Mouse (Mus musculus): Measurements from ENCODE around the gene Sema3f. TPM values are rescaled to one million over a fixed set of nuclear protein-coding genes. Genes with fewer than 3 reads are reported as not detected.

The Sema3f gene
- polyA plus RNA-seq, 1 experiment from 2014 or later = 13.2 TPM

DNA sequence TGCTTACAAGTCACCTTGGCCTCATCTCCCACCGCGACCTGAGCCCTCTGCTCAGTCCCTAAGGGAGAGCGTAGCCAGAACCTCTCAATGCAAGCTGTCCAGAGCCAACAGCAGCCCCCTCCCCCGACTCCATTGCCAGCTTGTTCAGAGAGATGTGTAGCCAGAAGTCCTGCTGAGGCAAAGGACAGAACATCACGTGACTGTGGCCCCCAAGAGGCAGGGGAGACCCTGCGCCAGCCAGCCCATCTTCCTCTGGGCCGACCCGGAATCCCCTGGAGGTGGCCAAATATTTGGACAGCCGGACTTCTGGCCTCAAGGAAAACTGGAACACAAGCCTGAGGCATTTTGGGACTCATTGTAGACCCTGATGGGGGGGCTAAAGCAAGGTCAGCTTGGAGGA, 46.8 kb downstream of the Sema3f start:
- Histone ChIP-seq H3K27ac (0 out of 2 replicates have a peak overlapping the region, but pooled peaks have one; percentile 13), H3K27me3 (ENCODE audit: insufficient read depth, poor library complexity, severe bottlenecking) (peaks cover 67% of the 10 kb centered on the region), H3K9me3 (no peaks in the 10 kb centered on the region), H3K4me3 (no peak overlapping the region), H3K36me3 (no peaks in the 10 kb centered on the region), H3K4me1 (peaks cover 48% of the 10 kb centered on the region)
- no peak for DNase-seq (ENCODE audit: low spot score)
- 57% methylated on average over 9 of the region's 9 CpGs for WGBS

DNA sequence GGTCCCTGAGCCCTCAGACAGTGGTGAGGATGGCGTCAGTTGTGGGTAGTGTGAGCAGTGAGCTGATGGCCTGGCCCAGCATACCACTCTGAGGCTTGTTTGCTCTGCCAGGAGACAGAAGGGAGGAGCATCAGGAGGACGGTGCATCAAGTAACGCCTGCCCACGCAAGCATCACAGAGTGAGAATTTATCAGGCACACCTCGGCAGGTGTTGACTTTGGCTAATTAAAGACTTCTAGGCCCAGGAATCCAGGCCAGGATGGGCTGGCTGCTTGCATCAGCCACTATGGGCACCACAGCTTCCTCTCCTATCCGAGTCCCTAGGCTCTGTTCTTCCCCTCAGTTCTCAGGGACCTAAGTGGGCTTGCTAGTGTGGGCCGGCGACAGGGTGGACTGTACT, 47.9 kb downstream of the Sema3f start:
- Histone ChIP-seq H3K27ac (no peak overlapping the region), H3K27me3 (ENCODE audit: insufficient read depth, poor library complexity, severe bottlenecking) (peaks cover 64% of the 10 kb centered on the region), H3K4me1 (peaks cover 40% of the 10 kb centered on the region), H3K9me3 (no peaks in the 10 kb centered on the region), H3K4me3 (no peak overlapping the region), H3K36me3 (no peaks in the 10 kb centered on the region)
- DNase-seq (ENCODE audit: low spot score) = no peak
- 66% methylated on average over 8 of the region's 8 CpGs for WGBS

DNA sequence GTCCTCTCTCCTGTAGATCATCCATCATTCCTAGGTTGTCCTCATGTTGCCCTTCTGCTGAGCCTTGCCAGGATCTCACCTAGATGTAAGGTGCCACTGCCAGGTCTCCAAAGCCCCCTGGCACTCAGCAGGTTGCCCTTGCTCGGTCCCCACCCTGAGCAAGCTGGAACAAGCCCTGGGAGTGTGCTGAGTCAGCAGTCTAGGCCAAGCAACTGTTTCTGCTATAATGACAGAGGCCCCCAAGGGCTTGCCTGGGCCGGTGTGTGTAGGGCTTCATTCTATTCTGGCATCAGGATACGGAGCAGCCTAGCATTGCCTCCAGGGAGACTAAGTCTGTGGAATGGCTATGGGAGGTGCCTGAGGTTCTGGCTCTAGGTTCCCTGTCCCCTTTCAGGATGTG, 49.5 kb downstream of the Sema3f start:
- Histone ChIP-seq H3K4me3 (no peak overlapping the region), H3K9me3 (no peaks in the 10 kb centered on the region), H3K4me1 (peaks cover 32% of the 10 kb centered on the region), H3K27me3 (ENCODE audit: insufficient read depth, poor library complexity, severe bottlenecking) (peaks cover 54% of the 10 kb centered on the region), H3K36me3 (no peaks in the 10 kb centered on the region), H3K27ac (no peak overlapping the region)
- DNase-seq (ENCODE audit: low spot score) = no peak
- 72% methylated on average over 3 of the region's 3 CpGs for WGBS

DNA sequence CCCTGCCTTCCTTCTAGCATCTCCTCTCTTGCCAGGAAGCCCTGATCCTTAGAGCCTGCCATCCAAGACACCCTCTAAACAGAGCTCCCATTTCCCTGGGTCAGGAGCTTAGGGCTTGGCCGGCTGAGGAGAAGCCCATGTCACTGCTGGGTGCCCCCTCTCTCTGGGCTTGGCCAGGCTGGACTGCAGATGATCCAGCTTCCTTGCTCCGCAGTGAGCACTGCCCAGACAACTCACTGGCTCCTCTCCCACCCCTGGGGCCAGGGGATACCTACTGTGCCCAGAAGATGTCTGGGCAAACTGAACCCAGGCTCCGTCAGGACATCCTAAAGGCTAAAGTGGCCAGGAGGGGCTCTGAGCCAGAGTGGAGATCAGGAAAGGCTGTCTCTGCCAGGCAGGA, 50.3 kb downstream of the Sema3f start:
- Histone ChIP-seq H3K9me3 (no peaks in the 10 kb centered on the region), H3K4me3 (no peak overlapping the region), H3K4me1 (peaks cover 29% of the 10 kb centered on the region), H3K27me3 (ENCODE audit: insufficient read depth, poor library complexity, severe bottlenecking) (peaks cover 46% of the 10 kb centered on the region), H3K27ac (peak overlapping the region; percentile 42; the same call in 1 of the 2 replicates), H3K36me3 (no peaks in the 10 kb centered on the region)
- 73% methylated on average over 3 of the region's 3 CpGs for WGBS
- no peak for DNase-seq (ENCODE audit: low spot score)

DNA sequence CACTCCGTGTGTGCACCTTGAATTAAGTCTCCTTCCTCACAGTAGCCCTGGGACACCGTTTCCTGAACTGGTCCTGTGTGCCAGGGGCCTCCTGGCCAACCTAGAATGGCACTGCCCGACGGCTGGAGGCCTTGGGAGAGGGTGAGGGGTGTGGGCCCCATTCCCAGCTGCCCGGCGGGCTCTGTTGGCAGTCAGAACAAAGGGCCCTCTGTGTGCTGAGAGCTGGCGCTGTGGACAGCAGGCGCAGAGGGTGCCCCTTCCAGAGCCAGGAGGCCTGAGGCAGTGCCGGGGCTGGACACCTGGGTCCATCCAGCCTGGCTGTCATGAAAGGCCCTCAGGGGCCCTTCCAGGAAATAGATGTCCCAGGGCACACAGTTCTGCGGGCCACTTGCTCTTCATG, 50.7 kb downstream of the Sema3f start:
- no peak for DNase-seq (ENCODE audit: low spot score)
- H3K9me3 ChIP-seq = no peaks in the 10 kb centered on the region
- H3K4me1 ChIP-seq = peaks cover 29% of the 10 kb centered on the region
- H3K4me3 ChIP-seq = no peak overlapping the region
- H3K27me3 ChIP-seq (ENCODE audit: insufficient read depth, poor library complexity, severe bottlenecking) = peaks cover 43% of the 10 kb centered on the region
- WGBS = 81% methylated on average over 10 of the region's 10 CpGs
- H3K36me3 ChIP-seq = no peaks in the 10 kb centered on the region
- H3K27ac ChIP-seq = peak overlapping the region; percentile 42; the same call in 1 of the 2 replicates

DNA sequence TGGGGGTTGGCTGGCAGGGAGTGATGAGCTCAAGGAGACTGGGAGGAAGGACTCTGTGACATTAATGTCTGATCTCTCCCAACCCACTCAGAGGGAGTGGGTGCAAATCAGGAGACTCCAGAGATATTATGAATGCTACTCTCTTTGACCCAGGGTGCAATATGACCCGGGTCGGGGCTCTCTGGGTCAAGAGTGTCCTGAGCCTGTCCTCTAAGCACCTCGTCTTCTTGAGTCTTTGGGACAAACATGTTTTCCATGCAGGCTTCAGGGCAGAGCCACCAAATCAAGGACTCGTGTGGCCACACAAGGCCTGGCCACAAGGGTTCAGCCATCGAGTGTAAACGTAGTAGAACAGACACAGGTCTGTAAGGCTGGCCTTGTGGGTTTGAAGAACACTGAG, 52.2 kb downstream of the Sema3f start:
- Histone ChIP-seq H3K4me1 (peaks cover 19% of the 10 kb centered on the region), H3K36me3 (no peaks in the 10 kb centered on the region), H3K27me3 (ENCODE audit: insufficient read depth, poor library complexity, severe bottlenecking) (peaks cover 35% of the 10 kb centered on the region), H3K9me3 (no peaks in the 10 kb centered on the region), H3K4me3 (no peak overlapping the region), H3K27ac (no peak overlapping the region)
- DNase-seq (ENCODE audit: low spot score) = no peak
- 77% methylated on average over 6 of the region's 6 CpGs for WGBS

DNA sequence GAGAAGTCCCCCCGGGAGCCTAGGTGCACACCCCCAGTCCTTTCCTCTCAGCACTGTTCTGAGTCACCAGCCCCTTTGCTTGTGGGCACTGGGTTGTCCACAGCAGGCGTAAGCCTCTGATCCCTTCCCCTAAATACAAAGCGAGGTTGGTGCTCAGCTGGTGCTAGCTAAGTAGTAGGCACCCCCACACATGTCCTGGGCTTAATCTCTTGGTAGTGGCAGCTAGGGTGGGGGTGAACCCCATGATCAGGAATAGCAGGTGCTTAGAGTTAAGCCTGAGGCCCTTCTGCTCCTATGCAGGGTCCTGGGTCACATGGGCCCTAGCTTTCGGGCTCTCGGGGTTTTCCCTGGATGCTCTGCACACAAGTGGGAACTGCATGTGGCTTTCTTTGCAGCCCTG, 53.1 kb downstream of the Sema3f start:
- WGBS = 80% methylated on average over 5 of the region's 5 CpGs
- no peak for DNase-seq (ENCODE audit: low spot score)
- no peak overlapping the region for H3K4me3 ChIP-seq
- peaks cover 27% of the 10 kb centered on the region for H3K27me3 ChIP-seq (ENCODE audit: insufficient read depth, poor library complexity, severe bottlenecking)
- no peaks in the 10 kb centered on the region for H3K36me3 ChIP-seq
- no peaks in the 10 kb centered on the region for H3K9me3 ChIP-seq
- H3K27ac ChIP-seq = no peak overlapping the region
- H3K4me1 ChIP-seq = peaks cover 10% of the 10 kb centered on the region

DNA sequence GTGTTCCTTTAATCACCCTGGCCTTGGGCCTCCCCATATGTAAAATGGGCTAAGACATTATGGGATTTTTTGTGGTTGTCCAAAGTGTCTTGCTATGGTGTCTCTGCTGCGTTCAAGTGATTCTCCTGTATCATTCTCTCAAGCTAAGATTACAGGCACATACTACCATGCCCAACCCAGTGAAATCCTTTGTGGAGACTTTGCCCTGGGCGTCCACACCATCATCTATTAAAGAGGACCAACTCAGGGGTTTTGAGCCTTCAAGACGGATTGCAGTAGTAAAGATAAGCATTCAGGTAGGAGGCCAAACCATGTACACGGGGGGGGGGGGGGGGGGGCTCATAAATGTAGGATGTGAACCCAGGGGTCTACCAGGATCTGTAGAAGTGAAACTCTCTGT, 55.7 kb downstream of the Sema3f start:
- Histone ChIP-seq H3K27ac (no peak overlapping the region), H3K36me3 (no peaks in the 10 kb centered on the region), H3K4me3 (no peak overlapping the region), H3K9me3 (no peaks in the 10 kb centered on the region), H3K4me1 (peaks cover 27% of the 10 kb centered on the region), H3K27me3 (ENCODE audit: insufficient read depth, poor library complexity, severe bottlenecking) (peaks cover 30% of the 10 kb centered on the region)
- 74% methylated on average over 4 of the region's 4 CpGs for WGBS
- no peak for DNase-seq (ENCODE audit: low spot score)

DNA sequence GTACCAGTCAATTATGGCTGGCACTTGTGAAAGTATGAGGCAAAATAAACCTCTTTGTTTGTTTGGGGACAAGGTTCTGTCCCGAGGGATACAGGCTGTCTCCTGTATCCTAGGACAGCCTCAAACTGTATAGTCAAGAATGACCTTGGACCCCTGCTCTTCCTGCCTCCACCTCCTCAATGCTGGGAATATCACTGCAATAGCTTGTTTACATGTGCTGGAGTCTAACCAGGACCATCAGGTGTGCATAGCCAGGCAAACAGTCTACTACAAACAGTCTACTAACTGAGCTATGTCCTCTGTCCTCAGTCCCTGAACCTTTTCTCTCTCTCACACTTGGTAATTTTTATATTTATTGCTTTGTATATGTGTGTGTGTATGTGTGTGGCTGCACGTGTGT, 56.8 kb downstream of the Sema3f start:
- Histone ChIP-seq H3K4me1 (peaks cover 27% of the 10 kb centered on the region), H3K27me3 (ENCODE audit: insufficient read depth, poor library complexity, severe bottlenecking) (peaks cover 19% of the 10 kb centered on the region; the same call in 1 of the 2 replicates), H3K4me3 (no peak overlapping the region), H3K9me3 (no peaks in the 10 kb centered on the region), H3K27ac (no peak overlapping the region), H3K36me3 (no peaks in the 10 kb centered on the region)
- 83% methylated on average over 2 of the region's 2 CpGs for WGBS
- no peak for DNase-seq (ENCODE audit: low spot score)

DNA sequence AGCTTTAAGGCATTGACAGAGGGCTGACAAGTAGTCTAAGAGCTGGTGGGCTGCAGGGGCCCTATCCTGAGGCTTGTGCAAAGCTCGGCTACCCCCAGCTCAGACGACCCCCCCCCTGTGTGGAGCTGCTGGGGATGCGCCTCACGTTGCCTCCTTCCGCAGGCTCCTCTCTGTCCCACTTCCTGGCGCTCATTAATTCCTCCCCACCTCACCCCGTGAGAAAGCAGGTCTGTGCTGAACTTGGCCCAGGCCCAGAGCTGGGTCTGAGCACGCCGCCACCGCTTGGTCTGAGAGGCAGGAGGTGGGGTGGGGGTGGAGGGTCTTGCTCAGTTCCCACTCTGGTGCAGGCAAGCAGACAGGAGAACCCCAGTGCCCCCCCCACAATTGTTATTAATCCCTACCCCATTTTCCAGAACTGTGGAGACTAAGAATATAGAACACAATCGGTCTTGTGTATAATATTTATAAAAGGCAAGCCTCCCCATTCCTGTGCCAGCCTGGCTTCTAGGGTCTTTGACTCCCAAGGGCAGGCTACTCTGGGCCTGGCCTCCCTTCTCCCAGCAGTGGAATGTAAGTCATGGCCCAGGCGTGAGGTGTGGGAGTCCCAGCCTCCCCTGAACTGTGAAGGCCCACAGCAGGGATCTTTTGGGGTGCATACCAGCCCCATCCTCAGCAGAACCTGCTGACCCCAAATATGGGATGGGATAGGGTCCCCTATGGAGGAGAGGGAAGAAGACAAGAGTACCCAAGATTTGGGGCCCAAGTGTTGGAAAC, 59.4 kb downstream of the Sema3f start:
- H3K9me3 ChIP-seq = no peaks in the 10 kb centered on the region
- peaks cover 16% of the 10 kb centered on the region for H3K4me1 ChIP-seq
- WGBS = 51% methylated on average over 12 of the region's 12 CpGs
- H3K27ac ChIP-seq = 0 out of 2 replicates have a peak overlapping the region, but pooled peaks have one; percentile 14
- H3K36me3 ChIP-seq = no peaks in the 10 kb centered on the region
- H3K27me3 ChIP-seq (ENCODE audit: insufficient read depth, poor library complexity, severe bottlenecking) = peaks cover 12% of the 10 kb centered on the region; the same call in 1 of the 2 replicates
- DNase-seq (ENCODE audit: low spot score) = no peak
- H3K4me3 ChIP-seq = no peak overlapping the region

DNA sequence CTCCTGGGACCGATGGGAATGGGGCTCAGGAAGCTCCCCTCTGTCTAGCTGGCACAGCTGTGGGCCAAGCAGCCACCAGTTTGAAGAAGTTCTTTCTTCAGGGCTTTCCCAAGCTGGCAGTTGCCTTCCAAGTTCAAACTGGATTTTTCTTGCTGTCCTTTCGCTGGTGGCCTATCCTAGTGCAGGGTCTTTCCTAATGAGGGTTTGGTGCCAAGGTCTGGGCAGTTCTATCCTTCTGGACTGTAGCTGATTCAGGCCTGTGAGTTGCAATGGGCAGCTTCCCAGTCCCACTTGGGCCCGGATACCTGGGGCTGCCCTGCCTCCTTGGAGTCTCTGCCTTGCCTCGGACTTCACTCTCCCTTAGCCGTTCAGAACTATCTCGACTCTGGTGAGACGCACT, 60.0 kb downstream of the Sema3f start:
- Histone ChIP-seq H3K9me3 (no peaks in the 10 kb centered on the region), H3K27me3 (ENCODE audit: insufficient read depth, poor library complexity, severe bottlenecking) (peaks cover 12% of the 10 kb centered on the region; the same call in 1 of the 2 replicates), H3K4me1 (peaks cover 17% of the 10 kb centered on the region), H3K4me3 (no peak overlapping the region), H3K27ac (no peak overlapping the region), H3K36me3 (no peaks in the 10 kb centered on the region)
- WGBS = 67% methylated on average over 7 of the region's 7 CpGs
- DNase-seq (ENCODE audit: low spot score) = no peak

DNA sequence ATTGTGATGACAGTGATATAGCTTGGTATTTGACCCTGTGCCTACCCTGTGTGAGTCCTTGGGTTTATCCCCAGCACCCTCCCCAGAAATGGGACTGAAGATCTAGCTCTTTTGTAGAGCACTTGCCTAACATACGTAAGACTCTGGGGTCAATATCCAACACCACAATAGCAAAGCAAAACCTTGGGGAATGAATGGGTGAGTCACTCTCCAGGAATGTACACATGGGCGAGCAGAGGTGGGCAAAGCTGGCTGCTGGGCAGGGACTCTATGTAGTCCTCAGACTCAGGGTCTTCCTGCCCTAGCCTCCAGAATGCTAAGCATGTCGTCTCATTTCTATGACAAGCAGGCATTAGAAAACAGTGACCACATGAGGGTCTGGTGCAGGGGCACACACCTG, 61.5 kb downstream of the Sema3f start:
- H3K4me1 ChIP-seq = peaks cover 30% of the 10 kb centered on the region
- 48% methylated on average over 3 of the region's 3 CpGs for WGBS
- no peaks in the 10 kb centered on the region for H3K36me3 ChIP-seq
- peaks cover 16% of the 10 kb centered on the region; the same call in 1 of the 2 replicates for H3K27me3 ChIP-seq (ENCODE audit: insufficient read depth, poor library complexity, severe bottlenecking)
- H3K27ac ChIP-seq = no peak overlapping the region
- H3K4me3 ChIP-seq = no peak overlapping the region
- no peak for DNase-seq (ENCODE audit: low spot score)
- H3K9me3 ChIP-seq = no peaks in the 10 kb centered on the region

DNA sequence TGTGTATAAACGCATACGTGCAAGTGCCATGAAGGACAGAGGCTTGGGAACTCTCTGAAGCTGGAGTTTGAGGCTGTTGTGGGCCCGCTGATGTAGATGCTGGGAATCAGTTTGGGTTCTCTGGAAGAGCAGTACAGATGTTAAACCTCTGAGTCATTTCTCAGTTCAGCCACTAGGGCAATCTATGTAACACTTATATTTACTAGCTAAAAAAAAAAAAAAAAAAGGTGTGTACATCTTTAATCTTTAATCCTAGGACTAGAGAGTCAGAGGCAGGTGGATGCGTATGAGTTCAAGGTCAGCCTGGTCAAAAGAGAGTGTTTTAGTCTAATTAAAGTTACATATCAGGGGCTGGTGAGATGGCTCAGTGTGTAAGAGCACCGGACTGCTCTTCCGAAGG, 63.3 kb downstream of the Sema3f start:
- H3K27ac ChIP-seq = no peak overlapping the region
- no peak overlapping the region for H3K4me3 ChIP-seq
- peaks cover 30% of the 10 kb centered on the region for H3K4me1 ChIP-seq
- 78% methylated on average over 6 of the region's 6 CpGs for WGBS
- peaks cover 16% of the 10 kb centered on the region; the same call in 1 of the 2 replicates for H3K27me3 ChIP-seq (ENCODE audit: insufficient read depth, poor library complexity, severe bottlenecking)
- DNase-seq (ENCODE audit: low spot score) = no peak
- no peaks in the 10 kb centered on the region for H3K9me3 ChIP-seq
- H3K36me3 ChIP-seq = no peaks in the 10 kb centered on the region
